Mouse (Mus musculus) bone marrow macrophage, adult 2 months (primary cell): ENCODE results near the gene Dmbx1. TPM values are rescaled to one million over a fixed set of nuclear protein-coding genes. Genes with fewer than 3 reads are reported as not detected.

ENCODE experiments used
- H3K27ac ChIP-seq: 2 replicates; pipeline ENCODE4 v1.5.1; 2012; ENCODE audit warnings: low read depth, low read length; ENCODE audit not compliant: insufficient read depth
- H3K4me1 ChIP-seq: 2 replicates; pipeline ENCODE4 v1.6.1; 2012; ENCODE audit warnings: low read length; ENCODE audit not compliant: control insufficient read depth, insufficient read depth
- H3K4me3 ChIP-seq: 2 replicates; pipeline ENCODE4 v1.5.1; 2012; ENCODE audit warnings: mild to moderate bottlenecking, low read length, moderate library complexity; ENCODE audit not compliant: insufficient read depth
- CTCF ChIP-seq: IDR thresholded peaks from 2 replicates; pipeline ENCODE4 v1.5.1; 2012; ENCODE audit warnings: low read depth, mild to moderate bottlenecking, low read length, moderate library complexity
- POLR2A ChIP-seq: IDR thresholded peaks from 2 replicates; pipeline ENCODE4 v1.6.1; 2012; ENCODE audit warnings: mild to moderate bottlenecking, low read depth, low read length, borderline replicate concordance
- polyA plus RNA-seq: library from polyadenylated mRNA; stranded (reverse); fragments of >200 nt; gene quantifications from 2 replicates; pipeline ENCODE4 v1.2.4, GENCODE M21; 2012; ENCODE audit not compliant: missing spikeins, insufficient read depth, insufficient read length

The Dmbx1 gene
- polyA plus RNA-seq, 1 experiment, result not detected

DNA sequence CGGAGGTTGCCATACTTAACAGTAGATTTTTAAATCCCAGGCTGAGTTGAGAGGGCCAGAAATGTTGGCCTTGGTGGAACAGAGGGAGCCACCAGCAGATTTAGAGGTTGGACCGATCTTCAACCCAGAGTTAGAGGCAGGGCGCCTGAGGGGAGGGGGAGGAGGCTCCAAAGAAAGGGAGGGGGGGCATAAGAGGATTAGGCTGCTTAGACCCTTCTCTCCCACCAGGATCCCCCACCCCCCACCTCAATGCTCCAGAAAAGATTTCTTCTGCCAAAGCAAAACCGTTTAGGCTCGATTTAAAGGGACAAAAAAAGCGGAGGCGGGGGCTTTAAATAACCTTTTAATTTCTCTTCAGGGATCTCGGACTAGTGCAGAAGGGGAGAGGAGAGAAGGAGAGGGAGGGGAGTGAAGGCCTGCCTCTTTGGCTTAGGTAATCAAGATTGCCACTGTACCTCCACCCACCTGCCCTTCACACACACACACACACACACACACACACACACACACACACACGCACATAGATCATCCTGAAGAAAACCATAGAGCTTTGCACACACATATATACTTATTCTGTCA is 1.6 kb upstream of the Dmbx1 start:
- Histone ChIP-seq H3K4me3 (no peak overlapping the region), H3K4me1 (no peaks in the 10 kb centered on the region), H3K27ac (no peak overlapping the region)
- no peak for TF ChIP-seq CTCF
- TF ChIP-seq POLR2A, result no peak

- Histone ChIP-seq H3K4me1 (no peaks in the 10 kb centered on the region), H3K4me3 (no peak overlapping the region), H3K27ac (no peak overlapping the region)
- TF ChIP-seq POLR2A (no peak), CTCF (no peak)
Measured at GRCm38 (mm10) chr4:115940681-115941080, 955 bp upstream of the Dmbx1 start.

GRCm38 (mm10) chr4:115938276-115939160 is 1.2 kb downstream of the Dmbx1 start:
- H3K27ac ChIP-seq, result no peak overlapping the region
- no peak overlapping the region for H3K4me3 ChIP-seq
- TF ChIP-seq CTCF (no peak), POLR2A (no peak)
- H3K4me1 ChIP-seq, result no peaks in the 10 kb centered on the region

DNA sequence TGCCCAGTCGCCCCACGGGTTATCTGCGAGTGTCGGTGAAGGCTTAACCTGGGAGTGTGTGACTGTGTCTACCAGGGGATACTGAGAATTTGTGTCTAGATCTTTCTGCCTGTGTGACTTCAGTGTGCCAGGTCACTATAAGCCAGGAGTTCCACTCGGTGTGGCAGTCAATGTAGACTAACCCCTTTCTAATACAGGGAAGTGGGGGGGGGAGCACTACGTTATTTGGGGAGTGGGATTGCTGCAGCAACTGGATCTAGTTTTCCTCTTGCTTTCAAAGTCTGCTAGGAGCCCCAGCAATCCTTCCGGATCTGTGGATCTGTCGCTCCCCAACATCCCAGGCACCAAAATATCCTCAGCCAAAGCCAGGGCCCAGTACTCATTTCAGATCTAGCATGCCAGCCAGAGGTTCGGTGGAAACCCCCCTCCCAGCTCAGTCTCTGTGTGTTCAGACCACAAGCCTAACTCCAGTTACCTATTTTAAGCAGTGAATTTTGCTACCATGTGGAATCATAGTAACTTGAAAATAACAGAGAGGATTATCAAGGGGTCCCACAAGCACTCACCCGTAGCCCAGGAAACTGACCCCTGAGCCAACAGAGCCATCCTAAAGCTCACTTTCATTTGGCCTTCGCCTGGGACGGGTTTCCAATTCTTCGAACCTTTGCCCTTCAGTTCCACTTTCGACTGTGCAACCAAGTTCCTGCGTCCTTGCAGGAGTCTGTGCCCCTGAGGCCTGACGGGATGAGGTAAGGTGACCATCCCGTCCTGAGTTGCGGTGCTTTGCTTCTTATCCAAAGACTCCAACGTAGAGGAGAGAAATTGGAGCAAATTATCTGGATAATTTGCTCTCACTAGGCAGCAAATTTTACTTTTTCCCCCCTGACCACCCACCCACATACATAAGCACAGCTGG is 2.4 kb downstream of the Dmbx1 start:
- TF ChIP-seq CTCF (no peak), POLR2A (no peak)
- Histone ChIP-seq H3K27ac (no peak overlapping the region), H3K4me3 (no peak overlapping the region), H3K4me1 (no peaks in the 10 kb centered on the region)

- Histone ChIP-seq H3K27ac (no peak overlapping the region), H3K4me3 (no peak overlapping the region), H3K4me1 (no peaks in the 10 kb centered on the region)
- no peak for TF ChIP-seq CTCF
- no peak for TF ChIP-seq POLR2A
Measured at GRCm38 (mm10) chr4:115936646-115937045, 3.1 kb downstream of the Dmbx1 start.

GRCm38 (mm10) chr4:115935835-115936581 is 3.7 kb downstream of the Dmbx1 start:
- Histone ChIP-seq H3K4me1 (no peaks in the 10 kb centered on the region), H3K4me3 (no peak overlapping the region), H3K27ac (no peak overlapping the region)
- no peak for TF ChIP-seq CTCF
- TF ChIP-seq POLR2A, result no peak

GRCm38 (mm10) chr4:115931556-115932088 is 8.1 kb downstream of the Dmbx1 start:
- TF ChIP-seq CTCF (no peak), POLR2A (no peak)
- Histone ChIP-seq H3K27ac (no peak overlapping the region), H3K4me3 (no peak overlapping the region), H3K4me1 (no peaks in the 10 kb centered on the region)

DNA sequence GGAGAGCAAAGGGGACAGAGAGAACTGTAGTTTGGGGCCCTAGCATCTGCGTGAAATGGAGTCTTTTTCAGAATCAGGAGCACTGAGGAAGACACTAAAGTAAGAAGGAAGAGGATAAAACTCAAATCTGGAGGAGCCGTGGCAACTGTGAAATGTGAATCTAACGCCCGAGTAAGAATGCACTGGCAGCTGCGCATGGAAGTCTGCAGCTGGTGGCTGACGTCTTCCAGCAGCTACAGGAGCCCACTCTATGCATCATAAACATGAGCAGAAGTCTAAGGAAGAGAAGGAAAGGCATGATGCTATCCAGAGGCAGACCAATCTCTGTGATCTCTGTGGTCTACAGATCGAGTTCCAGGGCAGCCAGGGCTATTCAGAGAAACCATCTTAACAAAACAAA is 12.1 kb downstream of the Dmbx1 start:
- Histone ChIP-seq H3K4me1 (no peaks in the 10 kb centered on the region), H3K27ac (no peak overlapping the region), H3K4me3 (no peak overlapping the region)
- no peak for TF ChIP-seq POLR2A
- no peak for TF ChIP-seq CTCF

- Histone ChIP-seq H3K4me3 (no peak overlapping the region), H3K27ac (no peak overlapping the region), H3K4me1 (no peaks in the 10 kb centered on the region)
- no peak for TF ChIP-seq CTCF
- no peak for TF ChIP-seq POLR2A
Measured at GRCm38 (mm10) chr4:115923262-115923880, 16.4 kb downstream of the Dmbx1 start.
